Mouse (Mus musculus) neural tube, embryonic 12.5 days (tissue): ENCODE measurements around the gene Arhgef17. TPM values are rescaled to one million over a fixed set of nuclear protein-coding genes. Genes with fewer than 3 reads are reported as not detected.

ENCODE experiments used
- ATAC-seq: fragments of 200-750 bp; cut with Nextera tagmentation; 2 replicates; pipeline ENCODE4 v1.8.0; 2017; ENCODE audit warnings: low read depth, mild to moderate bottlenecking, moderate TSS enrichment, moderate library complexity; ENCODE audit not compliant: low FRiP score
- H3K27ac ChIP-seq: fragments of 300-500 bp; sonication (generic); 2 replicates; pipeline ENCODE4 v1.5.1; 2016
- H3K27me3 ChIP-seq: fragments of 300-500 bp; sonication (generic); replicated peaks from 2 replicates; pipeline ENCODE4 v1.6.1; 2016; ENCODE audit warnings: mild to moderate bottlenecking
- H3K36me3 ChIP-seq: fragments of 300-500 bp; sonication (generic); 2 replicates; pipeline ENCODE4 v1.6.1; 2016; ENCODE audit warnings: mild to moderate bottlenecking
- H3K4me1 ChIP-seq: fragments of 300-500 bp; sonication (generic); 2 replicates; pipeline ENCODE4 v1.6.1; 2016
- H3K4me2 ChIP-seq: fragments of 300-500 bp; sonication (generic); replicated peaks from 2 replicates; pipeline ENCODE4 v1.6.1; 2016; ENCODE audit warnings: mild to moderate bottlenecking
- H3K4me3 ChIP-seq: fragments of 300-500 bp; sonication (generic); 2 replicates; pipeline ENCODE4 v1.5.1; 2016
- H3K9ac ChIP-seq: fragments of 300-500 bp; sonication (generic); 2 replicates; pipeline ENCODE4 v1.6.1; 2016; ENCODE audit warnings: mild to moderate bottlenecking
- H3K9me3 ChIP-seq: fragments of 300-500 bp; sonication (generic); 2 replicates; pipeline ENCODE4 v1.6.1; 2016; ENCODE audit warnings: mild to moderate bottlenecking
- WGBS: fragments of 180-500 bp; shearing (Covaris S2); methylation state at CpG from one replicate; pipeline ENCODE4 v1.1.7; 2016; 5-methylcytosine and 5-hydroxymethylcytosine counted together
- microRNA-seq: library from miRNA; unstranded; fragments of <30 nt; microRNA quantifications from one replicate; pipeline ENCODE4, GENCODE M21; 2017
- polyA plus RNA-seq: library from polyadenylated mRNA; unstranded; fragments of >200 nt; fragmentation: Nextera tagmentation; extraction: Ambion mirVana; gene quantifications from 2 replicates; pipeline ENCODE4 v1.2.1, GENCODE M21; 2016

Gene Arhgef17
- polyA plus RNA-seq, 1 experiment from 2014 or later, result 7.9 TPM

DNA sequence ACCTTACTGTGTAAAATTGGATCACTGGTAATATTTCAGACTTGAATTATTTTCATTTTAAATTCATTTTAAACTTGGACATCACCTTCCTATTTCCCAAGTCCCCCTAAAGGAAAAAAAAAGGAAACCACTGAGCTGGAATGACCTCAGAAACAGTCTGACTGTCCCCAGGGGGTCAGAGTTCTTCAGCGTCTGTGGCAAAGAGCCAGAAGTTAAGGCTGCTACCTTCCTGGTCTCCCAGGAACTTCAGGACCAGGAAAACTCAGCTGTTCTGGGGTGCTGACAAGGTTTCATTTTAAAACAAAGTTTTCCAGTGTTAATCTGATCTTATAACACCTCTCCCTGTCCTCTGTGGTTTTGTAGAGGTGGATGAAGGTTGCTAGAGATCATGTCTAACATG, 94.2 kb downstream of the Arhgef17 start:
- H3K27ac ChIP-seq, result no peak overlapping the region
- no peak overlapping the region for H3K4me3 ChIP-seq
- ATAC-seq, result no peak
- H3K9me3 ChIP-seq, result no peaks in the 10 kb centered on the region
- no peak overlapping the region for H3K4me2 ChIP-seq
- 57% methylated on average over 1 of the region's 1 CpGs for WGBS
- no peak overlapping the region for H3K9ac ChIP-seq
- no peaks in the 10 kb centered on the region for H3K27me3 ChIP-seq
- H3K36me3 ChIP-seq, result peaks cover 52% of the 10 kb centered on the region
- no peaks in the 10 kb centered on the region for H3K4me1 ChIP-seq

- peaks cover 47% of the 10 kb centered on the region for H3K36me3 ChIP-seq
- H3K9me3 ChIP-seq, result no peaks in the 10 kb centered on the region
- no peak overlapping the region for H3K27ac ChIP-seq
- H3K4me1 ChIP-seq, result no peaks in the 10 kb centered on the region
- WGBS, result 91% methylated on average over 10 of the region's 10 CpGs
- no peak overlapping the region for H3K4me3 ChIP-seq
- H3K9ac ChIP-seq, result no peak overlapping the region
- ATAC-seq, result no peak
- no peak overlapping the region for H3K4me2 ChIP-seq
- H3K27me3 ChIP-seq, result no peaks in the 10 kb centered on the region
Measured at GRCm38 (mm10) chr7:100836657-100837056, 95.2 kb downstream of the Arhgef17 start.

DNA sequence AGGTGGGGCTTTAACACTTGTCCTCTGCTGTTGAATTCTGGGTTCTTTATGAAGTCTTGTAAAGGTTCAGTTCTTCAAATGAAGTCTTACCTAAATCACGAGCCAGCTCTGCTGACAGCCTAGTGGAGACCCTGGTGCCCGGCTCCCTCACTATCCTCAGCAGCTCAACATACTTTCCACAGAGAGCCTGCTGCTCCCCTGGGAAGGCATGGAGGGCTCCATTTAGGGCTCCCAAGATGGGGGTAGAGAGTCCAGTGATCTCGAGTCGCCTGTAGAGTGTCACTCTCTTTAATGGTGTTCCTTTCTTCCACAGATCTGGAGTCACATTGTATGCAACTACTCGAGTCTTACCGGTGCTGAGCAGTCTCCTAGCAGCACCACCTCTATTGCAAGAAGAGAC, 96.2 kb downstream of the Arhgef17 start:
- H3K27me3 ChIP-seq, result no peaks in the 10 kb centered on the region
- H3K9me3 ChIP-seq, result no peaks in the 10 kb centered on the region
- H3K4me2 ChIP-seq, result no peak overlapping the region
- peaks cover 51% of the 10 kb centered on the region for H3K36me3 ChIP-seq
- no peak overlapping the region for H3K9ac ChIP-seq
- no peaks in the 10 kb centered on the region for H3K4me1 ChIP-seq
- no peak overlapping the region for H3K27ac ChIP-seq
- WGBS, result 89% methylated on average over 6 of the region's 6 CpGs
- H3K4me3 ChIP-seq, result no peak overlapping the region
- ATAC-seq, result no peak

GRCm38 (mm10) chr7:100835168-100835567, 96.7 kb downstream of the Arhgef17 start:
- Histone ChIP-seq H3K4me1 (no peaks in the 10 kb centered on the region), H3K4me3 (no peak overlapping the region), H3K9ac (no peak overlapping the region), H3K4me2 (no peak overlapping the region), H3K27ac (no peak overlapping the region), H3K27me3 (no peaks in the 10 kb centered on the region), H3K9me3 (no peaks in the 10 kb centered on the region), H3K36me3 (peaks cover 51% of the 10 kb centered on the region)
- WGBS, result 92% methylated on average over 7 of the region's 7 CpGs
- ATAC-seq, result no peak

DNA sequence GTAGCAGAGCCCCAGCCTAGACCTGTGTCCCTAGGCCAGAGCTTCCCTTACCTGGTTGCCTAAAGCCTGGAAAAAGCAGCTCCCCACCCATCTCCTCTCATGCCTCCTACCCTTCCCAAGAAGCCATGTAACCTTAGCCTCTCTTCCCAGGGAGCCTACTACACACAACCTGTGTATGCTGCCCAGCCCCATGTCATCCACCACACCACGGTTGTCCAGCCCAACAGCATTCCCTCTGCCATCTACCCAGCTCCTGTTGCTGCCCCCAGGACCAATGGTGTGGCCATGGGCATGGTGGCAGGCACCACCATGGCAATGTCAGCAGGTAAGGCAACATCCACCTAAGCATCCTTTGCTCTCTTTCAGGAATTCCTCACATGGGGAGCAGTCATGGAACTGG, 98.0 kb downstream of the Arhgef17 start:
- 82% methylated on average over 1 of the region's 1 CpGs for WGBS

DNA sequence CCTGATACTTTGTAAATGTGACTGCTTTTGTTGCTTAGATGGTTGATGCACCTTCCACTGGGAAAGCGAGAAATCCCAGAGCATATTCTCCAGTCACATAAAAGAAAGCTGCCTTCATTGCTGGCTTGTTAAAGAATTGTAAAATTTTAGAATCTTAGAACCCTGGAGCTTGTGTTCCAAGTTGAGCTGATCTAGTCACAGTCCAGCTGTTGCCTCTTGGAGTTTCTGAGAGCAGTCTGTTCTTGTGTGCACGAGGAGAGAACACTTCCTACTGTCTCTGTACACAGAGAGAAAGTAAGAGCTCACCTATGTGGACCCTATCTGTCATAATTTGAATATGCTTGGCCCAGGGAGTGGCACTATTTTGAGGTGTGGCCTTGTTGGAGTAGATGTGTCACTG, 103.4 kb downstream of the Arhgef17 start:
- Histone ChIP-seq H3K9ac (no peak overlapping the region), H3K27ac (no peak overlapping the region), H3K36me3 (peaks cover 12% of the 10 kb centered on the region; the same call in 1 of the 2 replicates), H3K4me3 (no peak overlapping the region), H3K9me3 (no peaks in the 10 kb centered on the region), H3K4me1 (no peaks in the 10 kb centered on the region), H3K27me3 (no peaks in the 10 kb centered on the region), H3K4me2 (no peak overlapping the region)
- 89% methylated on average over 2 of the region's 2 CpGs for WGBS
- ATAC-seq, result no peak

More for the DNA sequence above, 98.0 kb downstream of the Arhgef17 start:
- ATAC-seq, result no peak
- no peaks in the 10 kb centered on the region for H3K27me3 ChIP-seq
- H3K9ac ChIP-seq, result no peak overlapping the region
- no peak overlapping the region for H3K4me3 ChIP-seq
- H3K9me3 ChIP-seq, result no peaks in the 10 kb centered on the region
- no peaks in the 10 kb centered on the region for H3K4me1 ChIP-seq
- peaks cover 52% of the 10 kb centered on the region for H3K36me3 ChIP-seq
- H3K27ac ChIP-seq, result no peak overlapping the region
- H3K4me2 ChIP-seq, result no peak overlapping the region

- H3K4me2 ChIP-seq, result no peak overlapping the region
- H3K27ac ChIP-seq, result no peak overlapping the region
- 90% methylated on average over 3 of the region's 3 CpGs for WGBS
- no peak overlapping the region for H3K9ac ChIP-seq
- no peak for ATAC-seq
- H3K4me3 ChIP-seq, result no peak overlapping the region
- no peaks in the 10 kb centered on the region for H3K4me1 ChIP-seq
- peaks cover 7% of the 10 kb centered on the region; the same call in 1 of the 2 replicates for H3K36me3 ChIP-seq
- H3K27me3 ChIP-seq, result no peaks in the 10 kb centered on the region
- no peaks in the 10 kb centered on the region for H3K9me3 ChIP-seq
Measured at GRCm38 (mm10) chr7:100824661-100825060, 107.2 kb downstream of the Arhgef17 start.

Small RNA genes lying within 50 kb of the gene (microRNA-seq; reads per million reads assigned to microRNA genes)
- 63.6 reads per million, percentile 46 among the genes with 10 or more reads in this experiment for gene Mir3102

Other genes with a start within 250 kb of the Arhgef17 start
- 58.2 and 77.7 TPM in 2 replicates for gene Fam168a, start 225.5 kb downstream of the Arhgef17 start, polyA plus RNA-seq
- 3.7 and 3.9 TPM in 2 replicates for gene Relt, start 68.7 kb downstream of the Arhgef17 start, polyA plus RNA-seq
- 2.9 and 3.3 TPM in 2 replicates for gene P2ry6, start 42.5 kb upstream of the Arhgef17 start, polyA plus RNA-seq
- 0.77 and 1.0 TPM in 2 replicates for gene P2ry2, start 80.8 kb upstream of the Arhgef17 start, polyA plus RNA-seq
- gene Fchsd2, start 160.8 kb upstream of the Arhgef17 start, polyA plus RNA-seq, result 34.6 and 36.5 TPM in 2 replicates